Mouse (Mus musculus) CH12.LX (cell line): ENCODE results near the gene Myo10. TPM values are rescaled to one million over a fixed set of nuclear protein-coding genes. Genes with fewer than 3 reads are reported as not detected.

Source experiments
- DNase-seq: peaks from one replicate; pipeline ENCODE4 v3.0.0-alpha.2; 2013; ENCODE audit errors: extremely low read depth
- H3K27ac ChIP-seq: 2 replicates; pipeline ENCODE4 v1.5.1; 2012; ENCODE audit warnings: low read depth, mild to moderate bottlenecking, control low read depth, moderate library complexity; ENCODE audit not compliant: insufficient read depth
- H3K27me3 ChIP-seq: replicated peaks from 2 replicates; pipeline ENCODE3; 2012; ENCODE audit warnings: inconsistent platforms
- H3K36me3 ChIP-seq, 2 experiments: replicated peaks in 1 of 2; 2 replicates each; pipeline versions ENCODE3 to v1.6.1; 2012; ENCODE audit warnings: inconsistent platforms in 1 of 2, low read length in 1 of 2, mild to moderate bottlenecking in 1 of 2, mixed read lengths in 1 of 2, moderate library complexity in 1 of 2; ENCODE audit not compliant: control insufficient read depth in 1 of 2, insufficient read depth in 1 of 2
- H3K4me1 ChIP-seq, 2 experiments: 2 replicates each; pipeline ENCODE4 v1.6.1; 2012; ENCODE audit warnings: inconsistent platforms in 1 of 2, moderate library complexity in 1 of 2; ENCODE audit not compliant: insufficient read depth in 2 of 2, control insufficient read depth in 1 of 2
- H3K4me2 ChIP-seq: 2 replicates; pipeline ENCODE4 v1.6.1; 2012; ENCODE audit warnings: low read depth, mild to moderate bottlenecking, control low read depth; ENCODE audit not compliant: poor library complexity, insufficient read depth, severe bottlenecking
- H3K4me3 ChIP-seq, 3 experiments: fragments of 150-350 bp in 1 of 3; sonication (generic) in 1 of 3; replicated peaks in 1 of 3; 2 replicates each; pipeline versions ENCODE3 to v1.5.1; 2011 to 2012; ENCODE audit warnings: low read depth in 2 of 3, low read length in 2 of 3, mild to moderate bottlenecking in 2 of 3, moderate library complexity in 2 of 3, control low read depth in 1 of 3, improper control_type of control experiment in 1 of 3, inconsistent platforms in 1 of 3, mixed read lengths in 1 of 3; ENCODE audit not compliant: poor library complexity in 1 of 3
- H3K79me2 ChIP-seq: replicated peaks from 2 replicates; pipeline ENCODE4 v1.6.1; 2012; ENCODE audit warnings: mild to moderate bottlenecking, moderate library complexity; ENCODE audit not compliant: control insufficient read depth, poor library complexity, insufficient read depth, severe bottlenecking; ENCODE audit errors: extremely low read depth
- H3K9ac ChIP-seq: 2 replicates; pipeline ENCODE4 v1.6.1; 2012; ENCODE audit warnings: low read depth, mild to moderate bottlenecking, control low read depth, moderate library complexity; ENCODE audit not compliant: insufficient read depth
- H3K9me3 ChIP-seq: replicated peaks from 2 replicates; pipeline ENCODE3; 2012; ENCODE audit warnings: low read length, inconsistent platforms, mixed read lengths
- BHLHE40 ChIP-seq: IDR thresholded peaks from 2 replicates; pipeline ENCODE4 v1.6.1; 2011; ENCODE audit warnings: mild to moderate bottlenecking, low read depth, low read length, improper control_type of control experiment
- CHD2 ChIP-seq: IDR thresholded peaks from 2 replicates; pipeline ENCODE4 v1.6.1; 2011; ENCODE audit warnings: low read length, improper control_type of control experiment
- CTCF ChIP-seq, 2 experiments: IDR thresholded peaks in 1 of 2; conservative IDR thresholded peaks in 1 of 2; 2 replicates each; pipeline ENCODE4 v1.5.1; 2011 to 2012; ENCODE audit warnings: low read depth in 2 of 2, low read length in 2 of 2, improper control_type of control experiment in 1 of 2, inconsistent platforms in 1 of 2, mild to moderate bottlenecking in 1 of 2, moderate library complexity in 1 of 2
- E2F4 ChIP-seq: IDR thresholded peaks from 2 replicates; pipeline ENCODE4 v1.6.1; 2011; ENCODE audit warnings: low read depth, low read length, improper control_type of control experiment; ENCODE audit not compliant: insufficient replicate concordance
- ELF1 ChIP-seq: IDR thresholded peaks from 2 replicates; pipeline ENCODE4 v1.6.1; 2014; ENCODE audit warnings: low read depth, mild to moderate bottlenecking, inconsistent platforms, low read length, improper control_type of control experiment
- EP300 ChIP-seq: IDR thresholded peaks from 2 replicates; pipeline ENCODE4 v1.6.1; 2011; ENCODE audit warnings: low read length, improper control_type of control experiment
- JUN ChIP-seq: IDR thresholded peaks from 2 replicates; pipeline ENCODE4 v1.6.1; 2011; ENCODE audit warnings: low read depth, mild to moderate bottlenecking, low read length, improper control_type of control experiment, moderate library complexity; ENCODE audit not compliant: insufficient read depth
- JUND ChIP-seq: conservative IDR thresholded peaks from 2 replicates; pipeline ENCODE4 v1.6.1; 2011; ENCODE audit warnings: low read depth, low read length, improper control_type of control experiment
- KAT2A ChIP-seq: IDR thresholded peaks from 2 replicates; pipeline ENCODE4 v1.6.1; 2012; ENCODE audit warnings: low read length, improper control_type of control experiment, inconsistent platforms; ENCODE audit not compliant: insufficient replicate concordance
- MAFK ChIP-seq: IDR thresholded peaks from 2 replicates; pipeline ENCODE4 v1.6.1; 2011; ENCODE audit warnings: low read length, improper control_type of control experiment; ENCODE audit not compliant: insufficient replicate concordance
- MAX ChIP-seq: IDR thresholded peaks from 2 replicates; pipeline ENCODE4 v1.6.1; 2011; ENCODE audit warnings: low read length, improper control_type of control experiment
- MAZ ChIP-seq: IDR thresholded peaks from 2 replicates; pipeline ENCODE4 v1.6.1; 2012; ENCODE audit warnings: low read depth, mild to moderate bottlenecking, inconsistent platforms, low read length, improper control_type of control experiment, moderate library complexity
- MEF2A ChIP-seq: IDR thresholded peaks from 2 replicates; pipeline ENCODE4 v1.6.1; 2014; ENCODE audit warnings: low read depth, mild to moderate bottlenecking, inconsistent platforms, low read length, improper control_type of control experiment, borderline replicate concordance
- MXI1 ChIP-seq: IDR thresholded peaks from 2 replicates; pipeline ENCODE4 v1.6.1; 2011; ENCODE audit warnings: mild to moderate bottlenecking, low read depth, low read length, improper control_type of control experiment
- MYC ChIP-seq: IDR thresholded peaks from 2 replicates; pipeline ENCODE4 v1.6.1; 2011; ENCODE audit warnings: low read depth, mild to moderate bottlenecking, improper control_type of control experiment, low read length
- NELFE ChIP-seq: IDR thresholded peaks from 2 replicates; pipeline ENCODE4 v1.6.1; 2011; ENCODE audit warnings: low read depth, low read length, improper control_type of control experiment
- POLR2A ChIP-seq: IDR thresholded peaks from 2 replicates; pipeline ENCODE4 v1.6.1; 2011; ENCODE audit warnings: low read depth, mild to moderate bottlenecking, improper control_type of control experiment, low read length
- RAD21 ChIP-seq: IDR thresholded peaks from 2 replicates; pipeline ENCODE4 v1.6.1; 2011; ENCODE audit warnings: low read depth, mild to moderate bottlenecking, low read length, improper control_type of control experiment, moderate library complexity
- RCOR1 ChIP-seq: conservative IDR thresholded peaks from 2 replicates; pipeline ENCODE4 v1.6.1; 2012; ENCODE audit warnings: low read depth, mild to moderate bottlenecking, inconsistent platforms, low read length, improper control_type of control experiment
- SIN3A ChIP-seq: IDR thresholded peaks from 2 replicates; pipeline ENCODE4 v1.6.1; 2012; ENCODE audit warnings: low read length, improper control_type of control experiment, inconsistent platforms
- SMC3 ChIP-seq: IDR thresholded peaks from 2 replicates; pipeline ENCODE4 v1.6.1; 2011; ENCODE audit warnings: low read depth, low read length, improper control_type of control experiment
- TBP ChIP-seq: conservative IDR thresholded peaks from 2 replicates; pipeline ENCODE4 v1.6.1; 2011; ENCODE audit warnings: low read depth, low read length, improper control_type of control experiment
- TCF12 ChIP-seq: IDR thresholded peaks from 2 replicates; pipeline ENCODE4 v1.6.1; 2014; ENCODE audit warnings: low read depth, mild to moderate bottlenecking, inconsistent platforms, low read length, improper control_type of control experiment
- UBTF ChIP-seq: IDR thresholded peaks from 2 replicates; pipeline ENCODE4 v1.6.1; 2012; ENCODE audit warnings: low read depth, mild to moderate bottlenecking, inconsistent platforms, low read length, improper control_type of control experiment, moderate library complexity
- USF2 ChIP-seq: conservative IDR thresholded peaks from 2 replicates; pipeline ENCODE4 v1.6.1; 2011; ENCODE audit warnings: low read depth, low read length, improper control_type of control experiment
- ZC3H11A ChIP-seq: IDR thresholded peaks from 2 replicates; pipeline ENCODE4 v1.6.1; 2012; ENCODE audit warnings: low read depth, mild to moderate bottlenecking, inconsistent platforms, low read length, improper control_type of control experiment
- ZKSCAN1 ChIP-seq: IDR thresholded peaks from 2 replicates; pipeline ENCODE4 v1.6.1; 2012; ENCODE audit warnings: low read depth, inconsistent platforms, low read length, improper control_type of control experiment, borderline replicate concordance
- ZMIZ1 ChIP-seq: IDR thresholded peaks from 2 replicates; pipeline ENCODE4 v1.6.1; 2012; ENCODE audit warnings: low read depth, mild to moderate bottlenecking, inconsistent platforms, low read length, improper control_type of control experiment
- ZNF384 ChIP-seq: IDR thresholded peaks from 2 replicates; pipeline ENCODE4 v1.6.1; 2012; ENCODE audit warnings: low read depth, low read length, improper control_type of control experiment, inconsistent platforms
- dilution Hi-C: fragments of 300-500 bp; cut with MboI; formaldehyde crosslinking; loops from 2 replicates; pipeline ENCODE4 v1.14.3; 2020; ENCODE audit warnings: low sequenced_read_pairs; ENCODE audit not compliant: extremely low pct_unique_long_range_greater_than_20kb, extremely low pct_ligation_motif_present
- in situ Hi-C: fragments of 300-500 bp; cut with MboI; formaldehyde crosslinking; loops from 3 replicates; pipeline ENCODE4 v1.14.3; 2019; ENCODE audit warnings: low sequenced_read_pairs, low pct_ligation_motif_present, low pct_unique_long_range_greater_than_20kb, mixed read lengths
- polyA plus RNA-seq: library from polyadenylated mRNA; unstranded; fragments of >175 nt; gene quantifications from 2 replicates; pipeline ENCODE4 v1.2.1, GENCODE M21; 2012; ENCODE audit warnings: low read depth; ENCODE audit not compliant: insufficient read length
- total RNA-seq, 2 experiments: library from RNA; depleted of rRNA; stranded (reverse); fragments of 300-350 nt in 1 of 2; fragments of >200 nt in 1 of 2; gene quantifications; 2 replicates each; pipeline ENCODE4 v1.2.3; 2012 to 2014

The Myo10 gene
- total and polyA plus RNA-seq, 3 experiments = 6.4 to 13.6 (median 8.6) TPM

GRCm38 (mm10) chr15:25801726-25802125, 179.4 kb downstream of the Myo10 start:
- H3K9me3 ChIP-seq = no peaks in the 10 kb centered on the region
- no peak overlapping the region for H3K4me2 ChIP-seq
- in situ Hi-C loops (no loop called here), dilution Hi-C loops (no loop called here)
- no peak for TF ChIP-seq POLR2A
- no peak for TF ChIP-seq TBP
- no peak for TF ChIP-seq MEF2A
- TF ChIP-seq EP300 = no peak
- TF ChIP-seq CTCF (conservative IDR thresholded peaks at IDR 0.05 in 1 of 2, IDR thresholded peaks at IDR 0.05 in 1 of 2; ENCODE audit: low read depth in 2 of 2, low read length in 2 of 2) = peak in 1 of 2 experiments; percentile 20; a peak in 1 of 4 replicates
- TF ChIP-seq ZMIZ1 = no peak
- DNase-seq = no peak
- peaks cover 0 to 4% of the 10 kb centered on the region in 2 experiments; a peak in 2 of 4 replicates for H3K4me1 ChIP-seq
- H3K79me2 ChIP-seq = no peaks in the 10 kb centered on the region
- no peak overlapping the region for H3K4me3 ChIP-seq
- H3K36me3 ChIP-seq = peaks cover 12 to 74% of the 10 kb centered on the region in 2 experiments
- no peak overlapping the region for H3K27ac ChIP-seq
- H3K27me3 ChIP-seq = no peaks in the 10 kb centered on the region
- H3K9ac ChIP-seq = no peak overlapping the region

- dilution Hi-C loops = no loop called here
- H3K36me3 ChIP-seq = peaks cover 12 to 70% of the 10 kb centered on the region in 2 experiments
- H3K9me3 ChIP-seq = no peaks in the 10 kb centered on the region
These were observed 179.9 kb downstream of the Myo10 start for GRCm38 (mm10) chr15:25802194-25802593.

GRCm38 (mm10) chr15:25803111-25803510, 180.8 kb downstream of the Myo10 start:
- H3K4me2 ChIP-seq = no peak overlapping the region
- H3K4me3 ChIP-seq = no peak overlapping the region
- dilution Hi-C loops (no loop called here), in situ Hi-C loops (no loop called here)
- no peak overlapping the region for H3K27ac ChIP-seq
- DNase-seq = no peak
- peaks cover 16 to 70% of the 10 kb centered on the region in 2 experiments for H3K36me3 ChIP-seq
- no peaks in the 10 kb centered on the region for H3K27me3 ChIP-seq
- no peak for TF ChIP-seq MAX
- no peak for TF ChIP-seq JUND
- TF ChIP-seq ZKSCAN1 = no peak
- no peak for TF ChIP-seq E2F4
- no peak for TF ChIP-seq RAD21
- no peak for TF ChIP-seq MYC
- TF ChIP-seq MAZ = no peak
- no peak for TF ChIP-seq SMC3
- no peak for TF ChIP-seq CHD2
- TF ChIP-seq MXI1 = no peak
- TF ChIP-seq USF2 = no peak
- no peak for TF ChIP-seq NELFE
- TF ChIP-seq TCF12 = no peak
- no peak for TF ChIP-seq MAFK
- TF ChIP-seq KAT2A = no peak
- no peak for TF ChIP-seq ELF1
- no peak for TF ChIP-seq ZMIZ1
- TF ChIP-seq POLR2A = no peak
- TF ChIP-seq ZC3H11A = no peak
- no peak for TF ChIP-seq UBTF
- no peaks in the 10 kb centered on the region for H3K9me3 ChIP-seq
- H3K4me1 ChIP-seq = peaks cover 7 to 14% of the 10 kb centered on the region in 2 experiments; a peak in 3 of 4 replicates
- H3K79me2 ChIP-seq = peaks cover 9% of the 10 kb centered on the region
- H3K9ac ChIP-seq = no peak overlapping the region

More at GRCm38 (mm10) chr15:25802194-25802593, 179.9 kb downstream of the Myo10 start:
- DNase-seq = no peak
- H3K27ac ChIP-seq = no peak overlapping the region
- TF ChIP-seq ZKSCAN1 (no peak), SIN3A (no peak), JUN (no peak), RCOR1 (no peak), ZC3H11A (no peak), ZNF384 (no peak), CTCF (conservative IDR thresholded peaks at IDR 0.05 in 1 of 2, IDR thresholded peaks at IDR 0.05 in 1 of 2; ENCODE audit: low read depth in 2 of 2, low read length in 2 of 2) (no peak), NELFE (no peak), BHLHE40 (no peak)
- TF ChIP-seq, all 38 proteins: peak for 0
- Histone ChIP-seq H3K4me1 (peaks cover 0 to 5% of the 10 kb centered on the region in 2 experiments; a peak in 2 of 4 replicates), H3K4me2 (no peak overlapping the region), H3K9ac (no peak overlapping the region), H3K27me3 (no peaks in the 10 kb centered on the region), H3K79me2 (peaks cover under 1% of the 10 kb centered on the region; the same call in 1 of the 2 replicates), H3K4me3 (no peak overlapping the region)
- in situ Hi-C loops = no loop called here
